Mouse (Mus musculus): Measurements from ENCODE around the gene Pacs1.

- TF ChIP-seq CTCF (IDR thresholded peaks at IDR 0.05; ENCODE audit: extremely low read depth, insufficient read depth, low read length) (no peak), POLR2A (IDR thresholded peaks at IDR 0.05; ENCODE audit: extremely low read depth, insufficient read depth, low read length) (no peak)
Measured at GRCm38 (mm10) chr19:5201691-5202090, 71.2 kb downstream of the Pacs1 start.

Data from cortical plate, adult 2 months (tissue).